Mouse (Mus musculus): ENCODE measurements around the gene Mcub. TPM values are rescaled to one million over a fixed set of nuclear protein-coding genes. Genes with fewer than 3 reads are reported as not detected.

The Mcub gene
- total RNA-seq, 2 experiments from 2014 or later, result 1.0 to 1.4 TPM

GRCm38 (mm10) chr3:129949158-129949773 lies 20.7 kb downstream of the Mcub start:
- DNase-seq, result no peak

DNA sequence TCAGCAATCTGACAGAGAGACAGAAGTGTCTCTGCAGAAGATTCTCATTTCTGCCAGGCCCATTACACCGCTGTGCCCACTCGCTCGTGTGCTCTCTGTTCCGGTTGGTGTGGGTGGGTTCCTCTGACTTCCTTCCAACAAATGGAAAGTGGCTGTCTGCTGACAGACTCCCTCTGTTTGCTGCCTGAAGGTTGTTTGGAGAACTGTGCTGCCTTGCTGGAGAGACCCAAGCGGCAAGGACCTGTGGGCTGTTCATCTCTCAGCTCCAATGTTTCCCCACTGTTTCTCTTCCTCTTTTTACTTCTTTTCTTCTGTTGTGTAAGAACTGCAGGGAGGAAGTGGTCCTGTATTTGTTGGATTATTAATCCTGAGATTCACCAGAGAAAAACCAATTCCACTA lies 21.6 kb downstream of the Mcub start:
- peak; percentile 15 for DNase-seq

DNA sequence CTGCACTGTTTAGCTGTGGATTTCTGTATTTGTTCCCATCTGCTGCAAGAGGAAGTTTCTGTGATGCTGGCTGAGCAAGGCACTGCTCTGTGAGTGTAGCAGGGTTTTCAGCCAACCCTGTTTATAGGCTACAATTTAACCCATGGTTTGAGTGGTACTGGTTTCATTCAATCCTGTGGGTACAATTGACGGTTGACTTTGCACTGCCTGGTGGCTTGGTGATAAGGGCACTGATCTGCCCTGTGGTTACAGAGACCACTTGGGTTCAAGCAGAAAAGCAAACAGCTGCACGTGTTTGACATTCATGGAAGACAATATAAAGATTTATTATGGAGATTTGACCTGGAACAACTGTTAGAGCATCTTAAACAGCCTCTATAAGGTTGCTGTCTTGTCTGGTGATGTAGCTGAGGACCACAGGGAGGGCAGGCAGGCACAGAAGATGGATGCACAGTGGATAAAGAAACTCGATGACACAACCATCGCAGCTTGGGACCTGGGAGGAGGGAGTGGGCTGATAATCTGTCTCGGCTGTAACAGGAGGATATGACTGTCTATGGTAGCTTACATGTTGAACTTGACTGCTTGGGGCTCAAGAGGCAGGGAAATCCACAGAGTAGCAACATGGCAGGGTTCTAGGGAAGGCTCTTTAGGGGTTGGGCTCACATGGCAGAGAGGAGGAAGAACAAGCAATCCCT lies 23.6 kb downstream of the Mcub start:
- DNase-seq, result no peak

DNA sequence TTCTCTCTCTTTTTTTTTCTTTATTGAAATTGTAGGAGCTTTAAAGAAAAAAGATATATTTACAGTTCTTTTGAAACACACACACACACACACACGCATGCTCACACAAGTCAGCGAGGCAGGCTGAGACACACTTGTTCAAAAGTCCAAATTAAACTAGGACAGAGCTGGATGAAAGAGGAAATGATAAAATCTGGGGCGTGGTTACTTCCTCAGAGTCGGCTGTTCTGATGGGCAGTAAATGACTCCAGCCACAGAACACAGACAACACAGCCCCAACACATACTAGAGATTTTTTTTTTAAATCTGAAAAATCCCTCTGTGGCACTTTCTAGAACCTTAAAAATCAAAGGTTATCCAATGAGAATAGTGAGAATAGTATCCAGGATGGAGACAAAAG lies 26.2 kb downstream of the Mcub start:
- no peak for DNase-seq

DNA sequence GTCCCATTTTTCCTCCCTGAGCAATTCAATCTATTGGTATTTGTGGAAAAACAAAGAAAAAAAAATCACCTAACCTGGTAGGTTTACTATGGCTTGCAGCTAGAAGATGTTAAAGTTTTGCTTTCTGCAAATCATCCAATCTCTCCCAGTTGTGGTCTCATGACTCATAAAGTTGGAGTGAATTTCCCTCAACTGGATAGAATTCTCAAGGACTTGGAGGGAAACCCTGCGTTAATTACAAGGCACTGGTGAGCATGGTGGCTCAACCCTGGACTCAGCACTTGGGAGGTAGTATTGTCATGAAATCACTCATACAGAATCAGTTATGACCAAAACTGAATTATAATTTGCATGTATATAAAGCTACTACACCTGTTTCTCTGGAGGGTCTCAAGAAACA lies 28.7 kb downstream of the Mcub start:
- no peak for DNase-seq

DNA sequence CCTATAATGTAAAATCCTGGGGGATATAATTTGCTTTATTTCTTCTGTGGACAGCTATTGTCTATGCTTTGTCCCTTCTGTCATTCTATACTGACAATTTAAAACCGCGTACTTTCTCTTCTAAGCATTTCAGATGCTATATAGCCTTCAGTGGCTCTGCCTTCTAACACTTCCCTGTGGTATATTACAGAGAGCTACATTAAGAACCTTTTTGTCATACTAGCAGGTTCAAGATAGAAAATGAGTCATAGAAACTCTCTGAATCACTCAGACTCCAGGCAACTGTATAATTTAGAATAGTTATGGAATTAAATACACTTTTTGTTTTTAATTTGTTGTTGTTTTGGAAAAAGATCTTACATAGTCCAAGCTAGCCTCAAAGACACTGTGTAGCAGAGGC lies 29.2 kb downstream of the Mcub start:
- no peak for DNase-seq

- DNase-seq, result no peak
Measured at GRCm38 (mm10) chr3:129939058-129939457, 30.9 kb downstream of the Mcub start.

- no peak for DNase-seq
Measured at GRCm38 (mm10) chr3:129937848-129938247, 32.2 kb downstream of the Mcub start.

DNA sequence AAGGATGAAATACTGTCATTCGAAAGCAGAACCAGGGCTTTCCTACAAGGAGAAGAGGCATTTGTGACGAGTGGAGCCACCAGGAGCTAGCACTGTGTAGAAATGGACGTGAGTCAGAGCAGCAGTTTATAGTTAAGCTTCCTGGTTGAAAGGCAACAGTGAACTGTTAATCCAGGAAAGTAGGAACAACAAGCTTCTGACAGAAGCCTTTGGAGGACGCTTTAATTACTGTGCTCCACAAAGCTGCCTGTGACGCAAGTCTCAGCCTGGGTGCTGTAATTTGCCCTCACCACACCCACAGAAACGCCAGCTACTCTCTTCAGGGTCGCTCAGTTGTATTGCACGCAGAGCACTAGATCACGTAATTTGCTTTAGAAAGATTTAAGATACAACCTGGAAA lies 33.4 kb downstream of the Mcub start:
- DNase-seq, result no peak

DNA sequence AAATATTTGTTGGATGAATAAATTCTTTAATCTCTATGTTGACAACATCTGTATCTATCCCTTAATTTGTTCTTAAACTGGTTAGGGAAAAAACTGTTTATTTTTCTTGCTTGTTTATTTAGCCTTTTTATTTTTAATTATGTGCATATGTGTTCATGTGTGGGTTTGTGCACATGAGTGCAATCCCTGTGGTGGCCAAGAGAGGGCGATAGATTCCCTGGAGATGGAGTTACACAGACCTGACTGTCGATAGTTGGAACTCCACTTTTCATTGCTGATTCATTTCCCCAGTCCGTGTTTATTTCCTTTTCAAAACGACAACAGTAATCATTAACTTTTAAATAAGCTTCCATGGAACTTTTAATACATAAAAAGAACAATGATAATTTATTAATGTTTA lies 37.6 kb downstream of the Mcub start:
- no peak for DNase-seq

DNA sequence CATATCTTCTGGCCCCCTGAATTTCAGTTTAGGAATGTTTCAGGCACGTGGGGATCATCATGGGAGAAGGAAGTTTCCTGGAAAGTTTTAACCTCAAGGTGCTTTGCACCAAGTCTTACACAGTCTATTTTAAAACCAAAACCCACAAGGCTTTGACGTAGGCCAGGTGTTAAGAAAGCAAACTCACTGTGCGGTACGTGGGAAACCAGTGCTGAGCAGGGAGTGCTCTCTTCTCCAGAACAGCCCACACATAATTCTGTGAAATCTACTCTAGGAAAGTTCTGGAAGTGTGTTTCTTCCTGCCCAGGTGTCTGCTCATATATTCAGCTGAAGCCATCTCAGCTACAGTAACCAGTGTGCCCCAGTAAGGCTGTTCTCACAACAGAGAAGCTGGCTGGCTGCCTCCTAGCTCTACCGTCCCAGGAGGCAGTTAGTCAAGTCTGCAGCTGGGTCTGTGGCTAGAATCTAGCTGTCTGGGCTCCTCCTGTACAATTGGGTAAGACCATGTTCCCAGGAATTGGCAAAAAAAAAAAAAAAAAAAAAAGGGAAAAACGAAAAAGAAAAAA lies 39.7 kb downstream of the Mcub start:
- peak; percentile 33 for DNase-seq

- no peak for DNase-seq
Measured at GRCm38 (mm10) chr3:129925861-129926260, 44.1 kb downstream of the Mcub start.

DNA sequence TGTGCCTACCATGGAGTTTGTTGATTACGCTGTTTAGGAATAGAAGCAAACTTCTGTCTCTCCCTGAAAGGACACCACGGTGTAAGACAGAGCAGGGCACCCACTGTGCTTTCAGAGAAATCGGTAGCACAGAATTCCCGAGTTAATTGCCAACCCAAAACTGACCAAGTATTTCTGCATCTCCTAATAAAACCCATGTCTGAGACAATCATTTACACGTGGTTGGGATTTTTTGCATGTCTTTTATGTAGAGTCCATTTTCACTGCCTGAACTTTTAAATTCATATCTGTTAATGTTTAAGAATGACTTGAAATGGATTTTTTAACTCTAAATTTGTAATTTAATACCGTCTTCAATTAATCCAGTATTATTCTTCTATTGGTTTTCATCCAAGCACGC lies 46.4 kb downstream of the Mcub start:
- DNase-seq, result no peak

DNA sequence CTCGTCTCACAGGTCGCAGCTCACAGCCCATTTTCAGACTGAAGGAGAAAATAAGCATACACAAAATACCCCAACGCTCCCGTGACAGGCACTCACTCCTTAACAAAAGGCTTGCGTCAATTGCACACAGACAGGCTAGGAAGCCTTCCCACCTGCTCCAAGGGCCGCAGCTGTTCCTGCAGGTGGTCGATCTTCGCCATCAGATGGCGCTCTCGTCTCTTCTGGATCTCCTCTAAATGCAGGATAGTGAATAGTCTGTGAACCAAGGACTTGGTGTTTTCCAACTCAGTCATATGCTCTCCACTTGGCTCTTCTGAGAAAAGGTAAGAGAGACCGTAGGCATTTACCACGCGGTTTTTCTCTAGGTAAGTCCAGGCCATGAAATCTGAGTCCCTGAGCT lies 51.6 kb downstream of the Mcub start:
- DNase-seq, result no peak

GRCm38 (mm10) chr3:129917424-129917823 lies 52.6 kb downstream of the Mcub start:
- no peak for DNase-seq

DNA sequence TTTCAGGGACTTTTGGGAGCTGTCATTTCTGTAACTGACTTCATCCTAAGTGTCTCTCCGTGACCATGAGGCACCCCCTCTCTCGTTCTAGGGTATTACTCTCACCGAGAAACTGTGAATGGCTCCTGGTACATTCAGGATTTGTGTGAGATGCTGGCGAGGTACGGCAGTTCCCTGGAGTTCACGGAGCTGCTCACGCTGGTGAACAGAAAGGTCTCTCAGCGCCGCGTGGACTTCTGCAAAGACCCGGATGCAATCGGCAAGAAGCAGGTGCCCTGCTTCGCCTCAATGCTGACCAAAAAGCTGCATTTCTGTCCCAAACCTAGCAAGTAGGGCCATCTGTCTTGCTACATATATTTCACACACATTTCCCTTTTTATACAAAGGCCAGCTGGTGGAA lies 56.8 kb downstream of the Mcub start:
- no peak for DNase-seq

GRCm38 (mm10) chr3:129912025-129912424 lies 58.0 kb downstream of the Mcub start:
- DNase-seq, result no peak

- DNase-seq, result no peak
Measured at GRCm38 (mm10) chr3:129904381-129905132, 65.4 kb downstream of the Mcub start.

GRCm38 (mm10) chr3:129903866-129904265 lies 66.1 kb downstream of the Mcub start:
- no peak for DNase-seq

GRCm38 (mm10) chr3:129903369-129903768 lies 66.6 kb downstream of the Mcub start:
- no peak for DNase-seq

DNA sequence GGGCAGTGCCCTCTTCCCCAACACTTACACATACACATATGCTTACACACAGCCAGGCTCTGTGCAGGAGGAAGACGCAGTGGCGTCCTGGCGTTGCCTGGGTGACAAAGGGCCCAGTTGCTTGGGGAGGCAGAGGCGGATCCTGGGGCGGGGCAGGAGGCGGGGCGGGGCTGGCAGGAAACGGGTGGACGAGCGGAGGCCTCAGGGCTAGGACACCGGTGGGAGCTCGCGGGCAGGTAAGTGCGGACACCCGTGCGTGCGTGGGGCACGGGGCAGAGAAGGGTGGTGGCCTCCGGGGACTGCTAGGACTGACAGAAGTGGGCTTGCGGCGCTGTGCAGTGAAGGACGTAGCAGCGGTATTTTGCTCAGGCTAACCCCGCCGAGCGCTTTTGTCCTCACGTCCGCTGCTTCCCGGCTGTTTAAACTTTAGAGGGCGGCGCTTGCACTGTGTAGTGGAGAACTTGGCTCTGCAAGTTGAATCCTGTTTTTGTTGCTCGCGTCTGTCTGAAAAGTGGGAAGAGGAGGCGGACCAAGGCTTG lies 68.7 kb downstream of the Mcub start, which contains the start of gene Casp6:
Casp6 (plus strand) TSS at position 155 of the 539 bp plus-strand sequence.
- DNase-seq, result peak; percentile 79

DNA sequence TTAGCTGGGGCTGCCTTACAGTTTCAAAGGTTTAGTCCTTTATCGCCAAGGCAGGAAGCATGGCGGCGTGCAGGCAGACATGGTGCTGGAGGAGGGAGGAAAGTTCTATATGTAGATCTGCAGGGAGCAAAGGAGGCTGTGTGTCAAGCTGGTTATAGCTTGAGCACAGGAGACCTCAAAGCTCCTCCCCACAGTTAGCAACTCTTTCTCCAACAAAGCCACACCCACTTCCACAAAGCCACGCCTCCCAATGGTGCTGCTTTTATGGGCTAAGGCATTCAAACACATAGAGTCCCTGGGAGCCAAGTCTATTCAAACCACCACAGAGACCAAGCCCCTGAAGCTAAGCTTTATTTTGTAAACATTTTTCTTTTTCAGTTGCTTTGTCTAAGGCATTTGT lies 71.1 kb downstream of the Mcub start:
- no peak for DNase-seq

GRCm38 (mm10) chr3:129896591-129896990 lies 73.4 kb downstream of the Mcub start:
- DNase-seq, result no peak

Measured in gastrocnemius, postnatal 25 days (tissue).